Mouse (Mus musculus) midbrain, embryonic 14.5 days (tissue): ENCODE measurements around the gene Rpl35. TPM values are rescaled to one million over a fixed set of nuclear protein-coding genes. Genes with fewer than 3 reads are reported as not detected.

Experiments used
- ATAC-seq: fragments of 200-750 bp; cut with Nextera tagmentation; 2 replicates; pipeline ENCODE4 v1.8.0; 2017; ENCODE audit warnings: moderate number of reproducible peaks, moderate library complexity; ENCODE audit not compliant: low FRiP score, low TSS enrichment
- DNase-seq: peaks from one replicate; pipeline ENCODE4 v3.0.0-alpha.2; 2015
- H3K27ac ChIP-seq: fragments of 300-500 bp; sonication (generic); replicated peaks from 2 replicates; pipeline ENCODE4 v1.5.1; 2014; ENCODE audit warnings: mild to moderate bottlenecking, low read depth, low read length, moderate library complexity
- H3K27me3 ChIP-seq: fragments of 300-500 bp; sonication (generic); 2 replicates; pipeline ENCODE4 v1.6.1; 2014; ENCODE audit warnings: low read length, control low read depth, mixed read lengths; ENCODE audit not compliant: control insufficient read depth, insufficient read depth
- H3K36me3 ChIP-seq: fragments of 300-500 bp; sonication (generic); 2 replicates; pipeline ENCODE4 v1.6.1; 2014; ENCODE audit warnings: low read length, control low read depth; ENCODE audit not compliant: control insufficient read depth, insufficient read depth
- H3K4me1 ChIP-seq: fragments of 300-500 bp; sonication (generic); 2 replicates; pipeline ENCODE4 v1.6.1; 2014; ENCODE audit warnings: mild to moderate bottlenecking, antibody characterized with exemption, low read length, control low read depth; ENCODE audit not compliant: control insufficient read depth, insufficient read depth
- H3K4me2 ChIP-seq: fragments of 300-500 bp; sonication (generic); 2 replicates; pipeline ENCODE4 v1.6.1; 2014; ENCODE audit warnings: mild to moderate bottlenecking, low read length, moderate library complexity
- H3K4me3 ChIP-seq: fragments of 300-500 bp; sonication (generic); replicated peaks from 2 replicates; pipeline ENCODE4 v1.5.1; 2014; ENCODE audit warnings: low read depth, low read length
- H3K9ac ChIP-seq: fragments of 300-500 bp; sonication (generic); replicated peaks from 2 replicates; pipeline ENCODE4 v1.6.1; 2014; ENCODE audit warnings: mild to moderate bottlenecking, low read length, moderate library complexity
- H3K9me3 ChIP-seq: fragments of 300-500 bp; sonication (generic); 2 replicates; pipeline ENCODE4 v1.6.1; 2016; ENCODE audit warnings: low read length, control low read depth, mixed read lengths; ENCODE audit not compliant: control insufficient read depth
- WGBS: fragments of 180-500 bp; shearing (Covaris S2); extraction: QIAGEN DNeasy Blood & Tissue Kit; methylation state at CpG from one replicate; pipeline ENCODE4 v1.1.7; 2014; 5-methylcytosine and 5-hydroxymethylcytosine counted together
- polyA plus RNA-seq: library from polyadenylated mRNA; unstranded; fragments of >200 nt; fragmentation: Nextera tagmentation; extraction: Ambion mirVana; gene quantifications from 2 replicates; pipeline ENCODE4 v1.2.1, GENCODE M21; 2014

Rpl35 gene
- polyA plus RNA-seq, 1 experiment from 2014 or later: 635 TPM

DNA sequence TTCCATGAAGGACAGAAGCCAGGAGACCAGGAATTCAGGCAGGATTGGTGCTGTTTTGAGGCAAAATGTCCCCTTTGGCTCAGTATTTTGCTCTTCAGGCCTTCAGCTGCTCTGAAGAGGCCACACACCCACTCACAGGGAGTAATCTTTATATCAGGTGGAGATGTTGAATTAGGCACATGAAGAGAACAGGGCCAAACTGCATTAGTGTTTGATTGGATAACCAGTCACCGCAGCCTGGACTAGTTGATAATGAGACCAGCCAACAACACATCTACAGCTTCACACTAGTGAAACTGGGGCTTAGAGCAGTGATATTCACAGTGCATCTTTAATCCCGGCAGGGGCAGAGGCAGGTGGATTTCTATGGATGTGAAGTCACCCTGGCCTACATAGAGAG is 16.5 kb downstream of the Rpl35 start:
- H3K27ac ChIP-seq: no peak overlapping the region
- 86% methylated on average over 2 of the region's 2 CpGs for WGBS
- H3K27me3 ChIP-seq: no peaks in the 10 kb centered on the region
- DNase-seq: no peak
- H3K9me3 ChIP-seq: no peaks in the 10 kb centered on the region; the same call in 1 of the 2 replicates
- ATAC-seq: no peak
- H3K4me3 ChIP-seq: no peak overlapping the region
- H3K36me3 ChIP-seq: no peaks in the 10 kb centered on the region
- H3K4me2 ChIP-seq: no peak overlapping the region
- no peaks in the 10 kb centered on the region for H3K4me1 ChIP-seq
- H3K9ac ChIP-seq: no peak overlapping the region

DNA sequence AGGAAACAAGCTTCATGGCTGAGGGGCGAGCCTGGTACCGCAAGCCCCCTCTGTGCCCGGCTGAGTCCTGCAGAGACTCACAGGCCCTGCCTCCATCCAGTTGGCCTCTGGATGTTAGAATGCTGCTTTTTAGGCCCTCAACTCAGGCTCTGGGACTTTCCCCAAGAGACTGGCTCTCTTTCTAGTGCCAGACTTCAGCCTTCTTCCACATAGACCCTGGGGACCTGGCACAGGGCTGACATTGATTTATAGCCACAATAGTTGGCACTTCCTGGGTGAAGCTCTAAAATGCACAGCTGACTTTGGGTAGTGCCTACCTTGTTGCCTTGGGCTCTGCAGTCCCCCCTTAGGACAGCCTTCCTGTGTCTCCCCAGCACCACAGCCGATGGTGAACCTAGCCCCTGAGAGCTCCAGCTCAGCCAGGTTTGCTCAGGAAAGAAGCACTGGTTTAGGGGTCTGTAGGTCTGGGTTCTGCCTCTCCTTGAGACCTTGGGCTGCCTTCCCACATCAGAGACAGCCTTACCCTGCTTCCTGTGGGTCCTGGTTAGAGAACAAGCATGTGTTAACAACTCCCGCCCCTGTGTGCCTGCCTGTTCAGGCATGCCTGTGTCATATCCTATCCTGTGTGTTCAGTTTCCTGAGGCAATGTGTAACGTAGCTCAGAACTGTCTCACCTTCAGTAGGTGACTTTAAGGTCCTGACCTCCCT is 17.5 kb downstream of the Rpl35 start:
- no peaks in the 10 kb centered on the region for H3K27me3 ChIP-seq
- no peak overlapping the region for H3K27ac ChIP-seq
- ATAC-seq (no peak), DNase-seq (no peak)
- H3K4me1 ChIP-seq: no peaks in the 10 kb centered on the region
- WGBS: 84% methylated on average over 6 of the region's 6 CpGs
- no peaks in the 10 kb centered on the region for H3K36me3 ChIP-seq
- H3K9me3 ChIP-seq: no peaks in the 10 kb centered on the region; the same call in 1 of the 2 replicates
- H3K9ac ChIP-seq: no peak overlapping the region
- H3K4me3 ChIP-seq: no peak overlapping the region
- H3K4me2 ChIP-seq: no peak overlapping the region

DNA sequence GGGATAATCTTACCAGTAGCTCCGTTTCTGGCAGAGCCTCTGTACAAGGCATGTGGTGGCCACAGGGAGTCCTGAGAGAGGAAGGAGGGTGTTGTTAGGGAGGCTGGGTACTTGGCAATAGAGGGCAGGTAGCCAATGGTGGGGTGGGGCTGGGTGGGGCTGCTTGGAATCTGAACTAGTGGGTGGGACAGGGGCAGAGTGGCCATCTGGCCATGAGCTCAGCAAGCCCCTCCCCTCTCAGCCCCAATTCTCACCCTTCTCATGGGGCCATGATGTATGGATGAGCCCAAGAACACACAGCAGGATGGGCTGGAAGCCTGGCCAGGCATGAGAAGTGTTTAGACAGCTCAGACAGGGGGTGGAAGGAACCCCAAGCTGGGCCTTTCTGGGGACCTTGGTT is 18.1 kb downstream of the Rpl35 start:
- DNase-seq (no peak), ATAC-seq (no peak)
- WGBS: 75% methylated on average over 1 of the region's 1 CpGs

DNA sequence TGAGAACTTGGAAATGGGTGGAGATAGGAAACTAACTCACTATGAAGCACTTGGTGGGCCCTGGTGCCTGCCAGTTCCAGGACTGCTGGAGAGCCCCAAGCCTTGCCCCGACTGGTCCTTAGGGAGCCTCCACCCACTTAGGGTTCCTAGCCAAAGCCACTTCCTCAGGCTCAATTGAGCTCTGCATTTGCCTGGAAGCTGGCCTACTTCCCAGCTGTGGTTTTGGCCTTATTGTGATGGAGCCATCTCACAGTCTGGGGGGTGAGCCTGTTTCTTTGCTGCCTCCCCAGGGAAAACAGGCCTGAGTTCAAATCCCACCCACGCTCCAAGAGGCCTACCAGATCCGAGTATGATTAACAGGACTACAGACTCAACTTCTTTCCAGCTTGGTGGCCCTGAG is 18.8 kb downstream of the Rpl35 start:
- Histone ChIP-seq H3K9ac (no peak overlapping the region), H3K4me1 (no peaks in the 10 kb centered on the region), H3K9me3 (no peaks in the 10 kb centered on the region; the same call in 1 of the 2 replicates), H3K27me3 (no peaks in the 10 kb centered on the region), H3K36me3 (no peaks in the 10 kb centered on the region), H3K4me3 (no peak overlapping the region), H3K4me2 (no peak overlapping the region), H3K27ac (no peak overlapping the region)
- 86% methylated on average over 3 of the region's 3 CpGs for WGBS
- DNase-seq (no peak), ATAC-seq (no peak)

More for the DNA sequence above, 18.1 kb downstream of the Rpl35 start:
- Histone ChIP-seq H3K9me3 (no peaks in the 10 kb centered on the region; the same call in 1 of the 2 replicates), H3K4me3 (no peak overlapping the region), H3K4me2 (no peak overlapping the region), H3K4me1 (no peaks in the 10 kb centered on the region), H3K27ac (no peak overlapping the region), H3K9ac (no peak overlapping the region), H3K36me3 (no peaks in the 10 kb centered on the region), H3K27me3 (no peaks in the 10 kb centered on the region)

DNA sequence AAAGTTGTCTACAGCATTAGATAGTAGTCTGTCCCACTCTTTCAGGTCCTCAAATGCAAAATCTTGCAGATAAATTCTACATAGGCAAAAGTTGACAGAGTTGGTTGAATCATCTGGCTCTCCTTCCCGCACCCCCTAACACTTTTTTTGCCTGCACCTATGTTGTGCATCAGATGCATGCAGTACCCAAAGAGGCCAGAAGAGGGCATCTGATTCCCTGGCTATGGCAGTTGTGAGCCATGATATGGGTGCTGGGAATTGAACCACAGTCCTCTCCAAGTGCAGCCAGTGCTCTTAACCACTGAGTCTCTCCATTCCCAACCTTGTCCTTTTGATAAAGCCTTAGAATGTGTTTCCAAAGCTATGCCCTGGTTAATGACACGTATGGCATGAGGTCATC is 22.0 kb downstream of the Rpl35 start:
- Histone ChIP-seq H3K9me3 (no peaks in the 10 kb centered on the region; the same call in 1 of the 2 replicates), H3K4me1 (no peaks in the 10 kb centered on the region), H3K27me3 (no peaks in the 10 kb centered on the region), H3K4me2 (no peak overlapping the region), H3K4me3 (no peak overlapping the region), H3K36me3 (no peaks in the 10 kb centered on the region), H3K9ac (no peak overlapping the region), H3K27ac (no peak overlapping the region)
- WGBS: 97% methylated on average over 2 of the region's 2 CpGs
- DNase-seq: no peak
- ATAC-seq: no peak

DNA sequence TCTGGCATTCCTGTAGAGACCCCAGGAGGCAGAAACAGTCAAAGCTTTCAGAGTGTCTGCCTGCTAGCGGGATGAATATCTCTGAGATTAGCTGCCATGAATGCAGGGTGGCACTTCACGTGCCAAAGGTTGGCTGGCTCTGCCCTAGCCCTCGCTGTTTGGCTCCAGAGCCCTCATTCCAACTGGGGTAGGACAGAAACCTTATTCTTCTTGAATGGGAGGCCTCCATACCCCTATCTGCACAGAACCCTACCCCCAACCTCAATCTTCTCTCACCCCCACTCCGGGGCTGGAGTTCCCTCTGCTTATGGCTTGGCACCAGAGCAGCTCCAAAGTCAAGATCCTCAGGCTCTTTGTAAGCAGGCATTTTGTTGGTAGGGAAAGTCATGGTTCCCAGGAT is 27.6 kb downstream of the Rpl35 start:
- DNase-seq (no peak), ATAC-seq (no peak)
- Histone ChIP-seq H3K4me3 (no peak overlapping the region), H3K4me1 (no peaks in the 10 kb centered on the region), H3K9me3 (no peaks in the 10 kb centered on the region), H3K27ac (no peak overlapping the region), H3K27me3 (no peaks in the 10 kb centered on the region), H3K9ac (no peak overlapping the region), H3K4me2 (no peak overlapping the region), H3K36me3 (no peaks in the 10 kb centered on the region)
- 66% methylated on average over 4 of the region's 4 CpGs for WGBS

DNA sequence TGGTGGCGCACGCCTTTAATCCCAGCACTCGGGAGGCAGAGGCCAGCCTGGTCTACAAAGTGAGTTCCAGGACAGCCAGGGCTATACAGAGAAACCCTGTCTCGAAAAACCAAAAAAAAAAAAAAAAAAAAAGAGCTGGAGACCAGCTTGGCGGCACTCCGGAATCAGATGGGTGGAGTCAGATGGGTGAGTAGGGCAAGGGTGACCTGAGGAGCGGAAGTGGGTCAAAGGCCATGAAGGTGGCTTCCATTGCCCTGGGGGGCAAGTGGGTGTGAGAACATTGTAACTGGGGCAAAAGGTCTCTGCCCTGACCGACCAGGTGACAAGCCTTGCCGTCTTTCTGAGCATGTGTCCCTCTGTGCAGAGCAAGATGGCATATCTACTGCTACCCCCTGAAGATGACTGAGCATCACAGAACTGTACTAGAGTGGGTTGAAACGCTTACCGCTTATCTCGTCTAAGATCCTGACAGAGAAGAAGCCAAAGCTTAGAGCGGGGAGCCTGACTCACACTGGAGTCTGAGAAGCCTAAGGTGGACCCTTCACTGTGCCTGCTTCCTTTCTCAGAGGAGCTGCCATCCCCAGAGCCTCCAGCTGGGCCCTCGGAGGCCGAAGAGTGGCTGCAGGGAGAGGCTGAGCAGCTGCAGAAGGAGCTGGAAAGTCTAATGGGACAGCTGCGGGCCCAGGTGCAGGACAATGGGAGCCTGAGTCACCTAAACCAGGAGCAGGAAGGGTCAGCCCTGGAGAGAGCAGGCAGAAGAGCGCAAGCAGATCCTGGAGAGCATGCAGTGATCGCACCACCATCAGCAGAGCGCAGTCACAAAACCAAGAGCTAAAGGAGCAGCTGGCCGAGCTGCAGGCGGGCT is 29.3 kb downstream of the Rpl35 start:
- 84% methylated on average over 21 of the region's 21 CpGs for WGBS
- Histone ChIP-seq H3K4me2 (no peak overlapping the region), H3K9me3 (no peaks in the 10 kb centered on the region), H3K4me3 (no peak overlapping the region), H3K9ac (no peak overlapping the region), H3K4me1 (no peaks in the 10 kb centered on the region), H3K27ac (no peak overlapping the region), H3K36me3 (no peaks in the 10 kb centered on the region), H3K27me3 (no peaks in the 10 kb centered on the region)
- DNase-seq (no peak), ATAC-seq (no peak)

DNA sequence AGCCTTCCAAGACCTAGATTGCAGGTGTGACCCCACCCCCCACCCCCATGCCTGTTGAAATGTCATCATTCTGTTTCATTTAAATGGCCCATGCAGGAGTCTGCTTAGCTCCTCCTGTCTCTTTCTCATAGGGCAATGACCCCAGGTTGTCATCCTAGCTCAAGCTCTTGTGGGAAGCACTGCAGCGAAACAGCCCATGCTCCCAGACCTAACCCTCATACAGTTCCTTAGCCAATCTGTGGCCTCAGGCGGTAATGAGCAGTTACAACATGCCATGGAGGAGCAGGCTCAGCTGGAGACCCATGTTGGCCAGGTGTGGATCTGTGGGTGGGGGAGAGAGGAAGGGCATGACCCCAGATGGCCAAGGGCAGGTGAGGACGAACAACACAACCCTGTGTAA is 30.2 kb downstream of the Rpl35 start:
- Histone ChIP-seq H3K4me3 (no peak overlapping the region), H3K27ac (no peak overlapping the region), H3K9ac (no peak overlapping the region), H3K4me2 (no peak overlapping the region), H3K9me3 (no peaks in the 10 kb centered on the region), H3K27me3 (no peaks in the 10 kb centered on the region), H3K4me1 (no peaks in the 10 kb centered on the region), H3K36me3 (no peaks in the 10 kb centered on the region)
- no peak for DNase-seq
- no peak for ATAC-seq
- WGBS: 86% methylated on average over 3 of the region's 3 CpGs

DNA sequence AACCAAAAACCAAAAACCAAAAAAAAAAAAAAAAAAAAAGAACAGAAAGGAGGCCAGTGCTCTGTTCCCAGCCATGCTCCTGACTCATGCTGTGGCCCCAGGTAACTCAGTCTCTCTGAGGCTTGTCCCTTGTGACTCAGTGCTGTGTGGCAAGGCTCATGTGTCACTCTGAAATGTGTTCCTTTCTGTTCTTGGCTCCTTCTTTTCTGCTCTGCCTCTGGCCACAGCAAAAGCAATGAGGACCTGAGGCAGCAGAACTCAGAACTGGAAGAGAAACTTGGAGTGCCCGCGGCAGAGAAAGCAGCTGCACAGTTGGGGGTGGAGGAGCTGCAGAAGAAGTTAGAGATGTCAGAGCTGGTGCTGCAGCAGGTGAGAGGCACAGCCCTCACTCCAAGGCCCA is 31.3 kb downstream of the Rpl35 start:
- no peak overlapping the region for H3K4me3 ChIP-seq
- ATAC-seq: no peak
- no peak overlapping the region for H3K9ac ChIP-seq
- no peaks in the 10 kb centered on the region for H3K9me3 ChIP-seq
- H3K4me1 ChIP-seq: no peaks in the 10 kb centered on the region
- H3K36me3 ChIP-seq: no peaks in the 10 kb centered on the region
- no peaks in the 10 kb centered on the region for H3K27me3 ChIP-seq
- H3K4me2 ChIP-seq: no peak overlapping the region
- DNase-seq: no peak
- 29% methylated on average over 2 of the region's 2 CpGs for WGBS
- H3K27ac ChIP-seq: no peak overlapping the region
